Mouse (Mus musculus) limb, embryonic 12.5 days (tissue): Measurements from ENCODE around the gene Serhl. TPM values are rescaled to one million over a fixed set of nuclear protein-coding genes. Genes with fewer than 3 reads are reported as not detected.

Experiments used
- ATAC-seq: fragments of 200-750 bp; cut with Nextera tagmentation; 2 replicates; pipeline ENCODE4 v1.8.0; 2017; ENCODE audit warnings: low read depth, moderate TSS enrichment; ENCODE audit not compliant: insufficient number of reproducible peaks, insufficient read depth, low FRiP score, low TSS enrichment
- H3K27ac ChIP-seq: fragments of 300-500 bp; sonication (generic); 2 replicates; pipeline ENCODE4 v1.5.1; 2016; ENCODE audit warnings: mild to moderate bottlenecking, moderate library complexity
- H3K27me3 ChIP-seq: fragments of 300-500 bp; sonication (generic); 2 replicates; pipeline ENCODE4 v1.6.1; 2016; ENCODE audit warnings: mild to moderate bottlenecking, moderate library complexity
- H3K36me3 ChIP-seq: fragments of 300-500 bp; sonication (generic); 2 replicates; pipeline ENCODE4 v1.6.1; 2016; ENCODE audit warnings: mild to moderate bottlenecking, moderate library complexity
- H3K4me1 ChIP-seq: fragments of 300-500 bp; sonication (generic); replicated peaks from 2 replicates; pipeline ENCODE4 v1.6.1; 2016
- H3K4me2 ChIP-seq: fragments of 300-500 bp; sonication (generic); 2 replicates; pipeline ENCODE4 v1.6.1; 2016; ENCODE audit warnings: mild to moderate bottlenecking, moderate library complexity
- H3K4me3 ChIP-seq: fragments of 300-500 bp; sonication (generic); replicated peaks from 2 replicates; pipeline ENCODE4 v1.5.1; 2016; ENCODE audit warnings: mild to moderate bottlenecking
- H3K9ac ChIP-seq: fragments of 300-500 bp; sonication (generic); replicated peaks from 2 replicates; pipeline ENCODE4 v1.6.1; 2016; ENCODE audit warnings: mild to moderate bottlenecking, moderate library complexity
- H3K9me3 ChIP-seq: fragments of 300-500 bp; sonication (generic); 2 replicates; pipeline ENCODE4 v1.6.1; 2016; ENCODE audit warnings: mild to moderate bottlenecking, moderate library complexity
- whole genome bisulfite sequencing: fragments of 180-500 bp; shearing (Covaris S2); methylation state at CpG from one replicate; pipeline ENCODE4 v1.1.7; 2016; 5-methylcytosine and 5-hydroxymethylcytosine counted together
- polyA plus RNA-seq: library from polyadenylated mRNA; unstranded; fragments of >200 nt; fragmentation: Nextera tagmentation; extraction: Ambion mirVana; gene quantifications from 2 replicates; pipeline ENCODE4 v1.2.1, GENCODE M21; 2016

Serhl gene
- polyA plus RNA-seq, 1 experiment from 2014 or later: 61.3 TPM

DNA sequence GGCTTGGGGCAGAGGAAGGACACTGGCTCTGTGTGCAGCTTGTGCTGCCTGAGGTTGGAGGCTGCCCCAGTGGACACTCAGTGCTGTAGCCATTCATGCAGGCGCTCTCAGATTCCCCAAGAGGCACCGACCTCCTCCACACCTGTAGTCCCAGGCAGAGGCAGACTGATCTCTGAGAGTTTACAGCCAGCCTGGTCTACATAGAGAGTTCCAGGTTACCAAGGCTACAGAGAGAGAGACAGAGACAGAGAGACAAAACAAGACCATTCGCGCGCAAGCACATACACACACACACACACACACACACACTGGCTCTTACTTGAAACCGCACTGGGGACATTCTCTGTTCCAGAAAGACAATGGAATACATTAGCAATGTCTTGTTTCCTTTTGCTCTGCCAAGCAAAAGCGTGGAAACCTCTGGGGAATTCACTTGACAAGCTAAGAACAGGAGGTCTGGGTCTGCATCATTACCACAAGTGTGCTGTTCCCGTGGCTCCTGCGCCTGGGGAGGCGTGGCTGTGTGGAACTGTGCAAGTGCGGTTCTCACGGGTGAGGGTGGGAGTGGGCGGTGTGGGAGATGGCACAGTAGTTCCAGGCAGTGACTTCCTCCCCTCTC lies 5.2 kb upstream of the Serhl start:
- no peaks in the 10 kb centered on the region for H3K9me3 ChIP-seq

DNA sequence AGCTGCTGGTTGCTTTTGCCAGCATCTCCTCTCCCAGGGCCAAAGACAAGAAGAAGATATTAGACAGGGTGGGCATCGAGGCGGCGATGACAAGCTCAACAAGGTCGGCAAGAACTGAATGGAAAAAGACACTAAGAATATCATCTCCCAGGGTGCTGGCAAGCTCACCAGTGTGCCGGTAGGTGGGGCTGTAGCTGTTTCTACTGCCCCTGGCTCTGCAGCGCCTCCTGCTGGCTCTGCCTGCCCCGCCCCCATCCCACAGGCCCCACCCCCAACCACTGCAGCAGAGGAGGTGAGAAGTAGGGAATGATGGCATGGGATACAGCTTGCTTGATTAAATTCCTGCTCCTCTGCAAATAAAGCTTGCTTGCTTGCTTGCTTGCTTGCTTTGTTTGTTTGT lies 3.4 kb upstream of the Serhl start:
- Histone ChIP-seq H3K36me3 (no peaks in the 10 kb centered on the region), H3K4me1 (peaks cover 36% of the 10 kb centered on the region), H3K9me3 (no peaks in the 10 kb centered on the region), H3K4me2 (no peak overlapping the region), H3K27ac (no peak overlapping the region), H3K9ac (no peak overlapping the region), H3K27me3 (peaks cover 41% of the 10 kb centered on the region), H3K4me3 (no peak overlapping the region)
- no peak for ATAC-seq
- 42% methylated on average over 7 of the region's 7 CpGs for WGBS

More for the DNA sequence above, 5.2 kb upstream of the Serhl start:
- H3K27ac ChIP-seq: no peak overlapping the region
- WGBS: 73% methylated on average over 13 of the region's 13 CpGs
- no peak overlapping the region for H3K4me2 ChIP-seq
- no peak overlapping the region for H3K4me3 ChIP-seq
- no peaks in the 10 kb centered on the region for H3K36me3 ChIP-seq
- ATAC-seq: no peak
- peaks cover 24% of the 10 kb centered on the region for H3K4me1 ChIP-seq
- peaks cover 33% of the 10 kb centered on the region for H3K27me3 ChIP-seq
- no peak overlapping the region for H3K9ac ChIP-seq

DNA sequence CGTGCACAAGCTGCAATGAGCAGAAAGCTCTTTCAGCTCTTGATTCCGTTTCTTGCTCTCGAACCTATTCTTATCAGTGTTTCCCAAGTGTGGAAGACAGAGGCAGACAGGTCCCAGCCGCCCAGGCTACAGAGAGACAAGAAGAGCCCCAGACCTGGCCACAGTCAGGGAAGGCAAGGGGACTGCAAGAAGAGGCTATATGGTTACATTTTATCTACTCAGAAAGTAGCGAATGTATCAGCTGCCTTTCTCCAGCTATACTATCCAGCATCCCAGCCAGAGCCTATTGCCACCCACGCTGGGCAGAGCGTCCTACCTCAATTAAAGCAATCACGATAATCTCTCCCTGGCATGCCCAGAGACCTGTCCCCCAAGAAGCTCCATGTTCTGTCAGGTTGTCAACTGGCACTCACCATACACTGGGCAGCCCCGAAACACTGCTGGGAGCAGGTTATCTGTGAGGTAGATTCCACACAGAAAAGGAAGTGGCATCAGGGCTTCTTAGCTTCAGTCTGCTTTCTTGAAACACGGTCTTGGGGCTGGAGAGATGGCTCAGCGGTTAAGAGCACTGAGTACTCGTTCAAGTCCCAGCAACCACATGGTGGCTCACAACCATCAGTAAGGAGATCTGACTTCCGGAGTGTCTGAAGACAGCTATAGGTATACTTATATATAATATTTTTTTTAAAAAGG lies 2.5 kb upstream of the Serhl start:
- no peak for ATAC-seq
- Histone ChIP-seq H3K9me3 (no peaks in the 10 kb centered on the region), H3K27me3 (peaks cover 41% of the 10 kb centered on the region), H3K36me3 (no peaks in the 10 kb centered on the region), H3K4me3 (no peak overlapping the region), H3K27ac (no peak overlapping the region), H3K4me2 (no peak overlapping the region), H3K4me1 (peaks cover 38% of the 10 kb centered on the region), H3K9ac (no peak overlapping the region)
- 82% methylated on average over 13 of the region's 13 CpGs for WGBS

GRCm38 (mm10) chr15:83088495-83089428 lies 544 bp upstream of the Serhl start:
- peaks cover 38% of the 10 kb centered on the region for H3K4me1 ChIP-seq
- H3K27ac ChIP-seq: peak overlapping the region; percentile 45; the same call in 1 of the 2 replicates
- peaks cover 34% of the 10 kb centered on the region for H3K27me3 ChIP-seq
- ATAC-seq: no peak
- WGBS: 3% methylated on average over 27 of the region's 27 CpGs
- peak overlapping the region; percentile 40 for H3K4me2 ChIP-seq
- no peaks in the 10 kb centered on the region for H3K9me3 ChIP-seq
- no peaks in the 10 kb centered on the region for H3K36me3 ChIP-seq
- no peak overlapping the region for H3K9ac ChIP-seq
- 0 out of 2 replicates have a peak overlapping the region, but pooled peaks have one; percentile 3 for H3K4me3 ChIP-seq

GRCm38 (mm10) chr15:83090874-83091273 lies 1.6 kb downstream of the Serhl start:
- H3K27me3 ChIP-seq: peaks cover 35% of the 10 kb centered on the region
- no peak for ATAC-seq
- H3K4me1 ChIP-seq: peaks cover 30% of the 10 kb centered on the region
- H3K36me3 ChIP-seq: no peaks in the 10 kb centered on the region
- H3K27ac ChIP-seq: peak overlapping the region; percentile 31; the same call in 1 of the 2 replicates
- H3K4me3 ChIP-seq: no peak overlapping the region
- no peak overlapping the region for H3K9ac ChIP-seq
- H3K4me2 ChIP-seq: no peak overlapping the region
- H3K9me3 ChIP-seq: no peaks in the 10 kb centered on the region
- 23% methylated on average over 3 of the region's 3 CpGs for WGBS

DNA sequence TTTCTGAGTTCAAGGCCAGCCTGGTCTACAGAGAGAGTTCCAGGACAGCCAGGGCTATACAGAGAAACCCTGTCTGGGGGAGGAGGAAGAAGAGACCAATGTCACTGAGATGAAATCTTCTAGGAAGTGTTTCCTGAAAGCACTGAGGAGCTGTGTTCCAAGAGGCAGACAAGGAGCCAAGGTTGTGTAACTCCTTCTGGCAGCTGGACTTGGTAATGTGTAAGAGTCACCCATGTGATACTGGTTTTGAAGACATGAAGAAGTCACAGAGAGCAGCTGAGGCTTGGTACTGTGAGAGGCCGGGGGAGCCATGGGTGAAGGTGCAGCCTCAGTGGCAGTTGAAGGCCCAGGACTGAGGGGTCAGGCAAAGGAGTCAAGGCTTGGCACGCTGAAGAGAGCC lies 4.4 kb downstream of the Serhl start:
- H3K9me3 ChIP-seq: no peaks in the 10 kb centered on the region
- H3K27ac ChIP-seq: no peak overlapping the region
- no peaks in the 10 kb centered on the region for H3K36me3 ChIP-seq
- no peak overlapping the region for H3K4me2 ChIP-seq
- H3K4me1 ChIP-seq: peaks cover 19% of the 10 kb centered on the region
- no peak overlapping the region for H3K4me3 ChIP-seq
- no peak overlapping the region for H3K9ac ChIP-seq
- WGBS: 76% methylated on average over 2 of the region's 2 CpGs
- ATAC-seq: no peak
- peaks cover 24% of the 10 kb centered on the region for H3K27me3 ChIP-seq

DNA sequence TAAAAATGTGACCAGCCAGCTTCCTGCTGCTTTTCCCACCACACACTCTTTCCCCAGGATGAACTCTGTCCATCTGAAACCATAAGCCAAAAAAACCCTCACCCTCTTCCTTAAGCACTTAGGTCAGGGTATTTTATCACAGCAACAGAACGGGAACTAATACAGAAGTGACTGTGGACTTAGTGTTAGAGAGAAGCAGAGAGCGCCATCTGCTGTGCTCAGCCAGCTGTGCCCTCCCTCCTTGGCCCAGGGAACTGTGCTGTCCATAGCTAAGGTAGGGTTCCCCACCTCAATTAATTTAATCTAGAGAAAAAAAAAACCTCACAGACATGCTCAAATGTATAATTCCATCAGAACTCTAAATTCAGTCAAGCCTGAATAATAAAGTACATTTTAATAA lies 6.6 kb downstream of the Serhl start:
- H3K9ac ChIP-seq: no peak overlapping the region
- H3K27ac ChIP-seq: no peak overlapping the region
- WGBS: 56% methylated on average over 2 of the region's 2 CpGs
- H3K4me1 ChIP-seq: peaks cover 18% of the 10 kb centered on the region
- peaks cover 18% of the 10 kb centered on the region for H3K27me3 ChIP-seq
- H3K9me3 ChIP-seq: no peaks in the 10 kb centered on the region
- H3K36me3 ChIP-seq: no peaks in the 10 kb centered on the region
- no peak overlapping the region for H3K4me2 ChIP-seq
- H3K4me3 ChIP-seq: no peak overlapping the region
- no peak for ATAC-seq

- Histone ChIP-seq H3K9ac (peak overlapping the region; percentile 71), H3K4me2 (peak overlapping the region; percentile 83), H3K4me1 (peaks cover 16% of the 10 kb centered on the region), H3K36me3 (no peaks in the 10 kb centered on the region), H3K27ac (peak overlapping the region; percentile 29), H3K4me3 (peak overlapping the region; percentile 52), H3K9me3 (no peaks in the 10 kb centered on the region), H3K27me3 (peaks cover 21% of the 10 kb centered on the region)
- peak; percentile 85 for ATAC-seq
- WGBS: 4% methylated on average over 31 of the region's 31 CpGs
Observed at GRCm38 (mm10) chr15:83099533-83100331, 10.4 kb downstream of the Serhl start.

DNA sequence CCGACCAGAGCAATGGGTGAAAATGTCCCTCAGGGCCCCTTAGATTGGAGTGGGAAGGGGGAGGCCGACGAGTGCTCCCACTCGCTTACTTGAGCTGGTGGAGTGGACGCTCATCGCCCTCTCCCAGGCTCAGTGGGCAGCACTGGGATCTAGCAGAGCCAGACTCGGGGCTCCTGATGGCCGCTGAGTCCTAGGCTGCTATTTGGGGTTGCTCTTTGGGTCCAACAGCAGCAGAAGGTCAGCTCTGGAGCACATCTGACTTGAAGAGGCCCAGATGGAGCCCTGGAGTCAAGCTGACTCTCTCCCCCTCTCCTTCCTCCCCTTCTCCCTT lies 11.0 kb downstream of the Serhl start:
- peaks cover 16% of the 10 kb centered on the region for H3K4me1 ChIP-seq
- H3K4me2 ChIP-seq: peak overlapping the region; percentile 83
- H3K9me3 ChIP-seq: no peaks in the 10 kb centered on the region
- H3K4me3 ChIP-seq: peak overlapping the region; percentile 52
- WGBS: 3% methylated on average over 8 of the region's 8 CpGs
- H3K36me3 ChIP-seq: no peaks in the 10 kb centered on the region
- peak overlapping the region; percentile 31; the same call in 1 of the 2 replicates for H3K27ac ChIP-seq
- peak; percentile 38; the same call in 1 of the 2 replicates for ATAC-seq
- peak overlapping the region; percentile 71 for H3K9ac ChIP-seq
- peaks cover 21% of the 10 kb centered on the region for H3K27me3 ChIP-seq

- no peak for ATAC-seq
- Histone ChIP-seq H3K9ac (no peak overlapping the region), H3K4me3 (no peak overlapping the region), H3K4me2 (no peak overlapping the region), H3K27ac (no peak overlapping the region), H3K27me3 (peaks cover 14% of the 10 kb centered on the region), H3K9me3 (no peaks in the 10 kb centered on the region), H3K4me1 (peaks cover 16% of the 10 kb centered on the region), H3K36me3 (no peaks in the 10 kb centered on the region)
- 64% methylated on average over 1 of the region's 1 CpGs for WGBS
Observed at GRCm38 (mm10) chr15:83103111-83103510, 13.8 kb downstream of the Serhl start.
